Mouse (Mus musculus) thymus, postnatal 10 days (tissue): ENCODE measurements at regions not wholly inside any gene's neighbourhood (a gene's known extent, or its start where the extent isn't known, plus 50 kb on each side); places are given as distances from the start of the nearest gene placed in this dataset.

ENCODE experiments used
- DNase-seq, 2 experiments: peaks; one replicate each; pipeline ENCODE4 v3.0.0; 2021; ENCODE audit warnings: low spot score in 2 of 2

DNA sequence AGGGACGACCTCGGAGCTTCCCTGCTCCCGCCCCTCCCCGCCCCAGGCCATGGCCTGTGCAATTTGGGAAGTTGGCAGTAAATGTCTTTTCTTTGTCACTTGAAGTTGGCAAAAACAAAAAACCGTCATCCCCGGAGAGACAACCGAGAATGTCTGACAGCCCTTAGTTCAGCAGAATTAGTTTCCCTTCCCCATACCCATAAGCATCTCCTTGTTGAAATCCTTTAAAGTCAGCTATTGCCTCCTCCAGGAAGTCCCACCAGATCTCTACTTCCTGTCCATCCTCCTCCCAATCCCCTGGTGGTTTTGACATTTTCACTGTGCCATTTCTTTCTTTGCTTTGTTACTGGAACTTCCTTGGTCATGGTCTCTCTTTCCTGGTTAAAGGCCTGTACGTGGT, 54.8 kb downstream of the Foxb1 start:
- DNase-seq, result no peak

DNA sequence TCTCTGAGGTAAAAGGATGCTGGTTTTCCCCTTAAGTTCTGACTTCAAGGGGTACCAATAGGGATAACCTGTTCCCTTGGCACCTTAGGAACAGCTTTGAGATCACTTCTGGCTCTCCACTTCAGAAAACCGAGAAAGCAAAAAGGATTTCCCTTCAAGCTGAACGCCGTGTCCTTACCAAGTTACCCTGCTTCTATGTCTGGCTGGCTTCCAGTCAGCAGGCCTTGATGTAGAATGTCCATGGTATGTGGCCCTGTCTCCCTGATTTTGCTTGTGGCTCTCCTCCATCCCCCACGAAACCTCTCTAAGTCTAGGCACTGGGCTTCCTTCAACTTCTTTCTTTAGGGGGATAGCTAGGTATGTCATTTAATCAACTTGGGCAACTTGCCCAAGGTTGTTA, 55.7 kb downstream of the Foxb1 start:
- DNase-seq, result no peak

DNA sequence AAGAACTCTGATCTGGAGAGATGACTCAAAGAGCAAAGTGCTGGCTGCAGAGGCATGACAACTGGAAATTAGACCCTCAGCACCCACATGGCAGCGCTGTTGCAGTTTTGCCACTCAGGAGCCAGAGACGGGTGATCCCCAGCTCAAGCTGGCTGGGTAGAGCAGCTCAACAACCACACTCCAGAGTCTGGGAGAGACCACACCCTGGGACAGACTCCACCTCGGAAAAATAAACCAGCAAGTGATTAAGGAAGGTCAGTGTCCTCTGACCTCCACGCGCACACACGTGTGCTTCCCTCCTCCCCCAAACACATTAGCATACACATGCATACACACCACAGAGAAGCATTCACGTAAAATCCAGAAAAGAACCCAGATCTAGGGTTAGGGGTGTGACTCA, 57.0 kb downstream of the Foxb1 start:
- DNase-seq, result no peak

DNA sequence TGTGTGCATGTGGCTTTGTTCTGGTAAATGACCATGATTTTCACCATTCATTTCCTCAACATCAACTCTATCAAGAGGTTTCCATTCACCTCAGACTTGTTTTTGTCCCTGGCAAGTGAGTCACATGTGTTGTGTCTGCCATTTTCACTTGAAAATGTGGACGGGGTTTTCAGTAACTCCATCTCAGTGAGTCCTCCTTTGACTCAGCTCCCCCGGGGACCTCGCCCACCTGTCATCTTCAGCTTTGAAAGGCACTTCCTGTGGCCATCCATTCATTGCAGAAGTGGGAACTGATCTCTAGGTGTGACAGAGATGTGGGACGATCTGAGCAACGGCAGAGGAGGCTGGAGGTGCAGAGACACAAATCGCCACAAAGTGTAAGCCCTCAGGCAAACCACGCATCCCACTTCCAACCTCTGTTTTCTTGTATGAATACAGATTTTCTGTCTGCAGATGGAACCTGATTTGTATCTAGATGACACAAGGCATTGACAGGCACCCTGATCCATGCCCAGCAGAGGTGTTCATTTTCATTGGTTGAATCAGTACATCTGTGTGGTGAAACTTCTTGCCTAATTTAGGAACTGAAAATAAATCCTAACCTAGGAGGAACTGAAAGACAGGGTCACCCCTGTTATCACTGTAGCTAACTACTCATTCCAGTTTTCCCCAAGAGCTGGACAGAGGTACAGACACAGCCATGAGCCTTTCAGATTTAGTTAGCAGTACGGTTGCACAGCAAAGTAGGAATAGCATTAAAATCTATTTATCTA, 58.4 kb downstream of the Foxb1 start:
- no peak for DNase-seq

DNA sequence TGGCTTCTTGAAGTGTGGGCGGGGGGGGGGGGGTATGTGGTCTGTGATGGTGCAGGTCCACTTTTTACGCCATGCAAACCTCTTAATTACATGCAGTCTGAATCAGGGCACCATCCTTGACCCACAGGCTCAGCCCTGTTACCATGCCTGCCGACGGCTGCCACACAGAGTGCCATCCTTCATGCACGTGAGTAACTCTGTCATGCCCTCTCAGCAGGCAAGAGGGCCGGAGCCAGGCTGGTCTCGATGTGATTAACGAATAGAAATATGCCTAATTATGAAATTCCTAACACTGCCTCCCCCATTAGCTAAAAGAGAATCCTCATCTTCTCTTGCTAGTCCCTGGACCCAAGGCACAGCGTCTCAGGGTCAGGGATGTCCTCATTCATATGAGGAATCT, 60.0 kb downstream of the Foxb1 start:
- no peak for DNase-seq

DNA sequence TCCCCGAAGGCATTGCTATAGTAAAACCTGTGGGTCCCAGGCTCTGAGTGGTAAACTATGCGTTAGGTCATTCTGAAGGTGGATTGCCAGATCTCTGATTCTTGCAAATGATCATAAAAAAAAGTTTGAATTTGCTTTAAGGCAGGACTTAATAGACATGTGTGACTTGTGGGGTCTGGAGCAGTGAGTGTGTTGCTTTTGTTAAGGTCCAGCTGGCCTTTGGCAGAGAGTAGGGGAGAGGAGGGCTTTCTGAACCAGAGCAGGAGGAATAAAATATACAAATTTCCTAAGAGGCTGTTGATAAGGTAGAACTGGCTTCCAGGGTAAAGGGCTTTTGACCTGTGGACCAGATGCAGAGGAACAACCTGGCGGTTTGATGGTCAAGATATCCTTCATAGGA, 69.0 kb downstream of the Foxb1 start:
- DNase-seq, result no peak

DNA sequence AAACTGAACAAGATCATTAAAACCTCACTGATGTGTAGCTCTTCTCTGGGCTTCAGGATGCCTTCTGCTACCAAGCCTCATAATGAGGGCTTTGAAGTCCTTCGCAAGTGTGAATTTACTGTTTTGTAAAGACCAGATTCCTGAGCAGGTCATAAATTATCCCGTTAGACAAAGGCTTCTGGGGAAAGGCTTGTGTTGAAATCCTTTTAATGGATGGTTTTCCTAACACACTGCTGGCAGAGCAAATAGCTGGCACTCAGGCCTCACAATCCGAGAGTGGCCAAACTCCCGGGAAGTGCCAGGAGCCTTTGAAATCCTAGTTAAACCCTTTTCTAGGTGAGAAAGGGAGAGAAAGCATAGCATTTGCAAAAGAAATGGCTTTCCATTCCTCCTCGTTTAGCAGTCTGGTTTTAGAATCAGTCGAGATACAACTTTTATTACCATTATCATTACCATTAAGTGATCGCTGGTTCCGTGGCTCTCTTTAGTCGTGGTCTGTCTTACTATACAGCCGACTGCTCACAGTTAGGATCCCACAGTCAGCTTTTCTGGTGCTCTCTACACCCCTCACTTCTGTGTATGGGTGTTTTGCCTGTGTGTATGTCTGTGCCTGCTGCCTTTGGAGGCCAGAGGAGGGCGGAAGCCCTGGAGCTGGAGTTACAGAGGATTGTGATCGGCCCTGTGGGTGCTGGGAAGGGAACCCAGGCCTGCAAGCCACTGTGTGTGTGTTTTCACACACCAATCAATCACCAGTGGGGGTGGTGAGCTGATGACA, 73.2 kb downstream of the Foxb1 start:
- no peak for DNase-seq

DNA sequence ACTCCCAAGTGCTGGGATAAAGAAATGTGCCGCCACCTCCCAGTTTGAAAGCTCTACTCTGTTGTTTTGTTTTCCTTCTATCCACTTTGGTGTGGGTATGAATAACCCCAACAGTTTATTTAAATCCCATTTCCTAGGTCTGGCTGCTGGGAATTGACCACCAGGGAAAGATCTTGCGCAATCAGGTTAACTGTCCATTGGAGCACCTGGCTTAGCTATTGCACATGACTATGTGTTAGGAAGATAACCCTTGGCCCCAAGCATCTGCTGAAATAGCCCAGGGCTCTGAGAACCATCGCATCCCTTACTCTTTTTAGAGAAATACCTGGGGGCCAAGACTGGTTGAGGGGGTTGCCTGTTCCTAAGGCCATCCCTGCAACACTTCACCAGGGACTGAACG, 74.0 kb downstream of the Foxb1 start:
- no peak for DNase-seq

DNA sequence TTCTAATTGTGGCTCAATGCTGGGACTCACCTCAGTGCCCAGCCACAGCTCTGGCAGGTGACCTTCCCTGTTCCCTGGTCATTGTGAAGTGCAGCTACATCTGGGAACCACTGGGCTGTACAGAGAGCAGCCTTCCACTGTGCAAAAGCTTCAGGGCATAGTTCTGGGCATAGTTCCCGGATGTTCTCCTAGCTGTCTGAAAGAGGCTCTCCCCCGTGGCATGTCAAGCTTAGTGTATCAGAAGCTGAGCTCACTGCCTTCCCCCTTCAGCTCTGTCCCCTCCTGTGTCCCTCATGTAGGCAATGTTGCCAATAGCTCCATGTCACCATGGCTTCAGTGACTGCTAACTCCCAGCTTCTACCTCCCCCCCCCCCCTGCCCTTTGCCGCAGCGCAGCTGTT, 75.1 kb downstream of the Foxb1 start:
- DNase-seq, result no peak

DNA sequence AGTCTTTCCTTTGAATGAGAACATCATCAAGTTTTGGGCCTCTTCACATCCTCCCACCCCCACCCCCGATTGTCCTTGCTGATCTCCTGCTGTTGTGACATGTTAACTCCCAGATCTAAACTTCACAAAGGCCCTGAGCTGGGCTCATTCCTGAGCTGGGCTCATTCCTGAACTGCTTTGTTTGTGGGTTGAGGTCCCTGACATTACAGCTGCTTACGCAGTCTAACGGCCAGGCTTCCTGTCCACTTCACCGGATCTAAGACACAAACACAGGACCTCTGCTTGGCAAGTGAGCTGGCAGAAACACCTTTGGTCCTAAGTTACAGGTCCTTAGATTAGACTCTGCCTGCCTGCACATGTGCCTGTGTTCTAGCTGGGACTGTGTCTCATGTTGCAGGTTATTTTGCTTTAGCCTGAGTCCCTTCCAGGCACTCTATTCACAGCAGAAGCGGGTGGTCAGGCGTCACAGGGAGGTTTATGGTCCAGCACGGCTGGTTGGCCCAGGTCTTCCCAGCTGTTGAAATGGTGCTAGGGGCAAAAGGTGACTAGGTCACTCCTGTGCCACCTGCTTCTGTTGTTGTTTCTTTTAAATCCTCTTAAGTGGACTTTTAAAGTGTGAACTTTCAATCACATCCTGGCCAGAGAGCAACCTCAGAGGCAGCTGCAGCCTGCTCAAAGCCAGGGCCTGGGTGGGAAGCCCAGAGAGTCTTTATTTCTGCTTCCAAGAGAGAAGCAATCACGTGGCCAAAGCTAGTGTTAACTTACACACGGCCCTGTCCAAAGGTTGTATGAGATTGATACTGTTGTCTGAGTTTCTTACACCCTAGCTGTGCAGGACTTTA, 79.1 kb downstream of the Foxb1 start:
- DNase-seq, result no peak

DNA sequence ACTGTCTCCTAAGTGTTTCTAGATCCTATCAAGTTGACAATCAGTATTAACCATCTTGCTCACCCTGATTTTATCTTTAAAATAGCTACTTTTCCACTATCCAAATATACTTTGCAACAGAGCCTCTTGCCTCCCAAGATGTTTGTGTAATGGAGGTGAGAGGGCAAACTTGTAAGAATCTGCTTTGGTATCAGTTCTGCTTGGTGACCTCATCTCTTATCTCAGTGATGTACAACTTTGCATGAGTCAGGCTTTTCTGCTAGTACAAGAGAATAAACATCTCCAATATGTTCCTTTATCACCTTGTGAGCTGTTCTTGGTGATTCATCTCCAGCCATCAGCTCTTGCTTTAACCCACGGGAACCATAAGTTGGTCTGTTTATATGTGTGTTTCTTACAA, 82.1 kb downstream of the Foxb1 start:
- DNase-seq, result no peak

DNA sequence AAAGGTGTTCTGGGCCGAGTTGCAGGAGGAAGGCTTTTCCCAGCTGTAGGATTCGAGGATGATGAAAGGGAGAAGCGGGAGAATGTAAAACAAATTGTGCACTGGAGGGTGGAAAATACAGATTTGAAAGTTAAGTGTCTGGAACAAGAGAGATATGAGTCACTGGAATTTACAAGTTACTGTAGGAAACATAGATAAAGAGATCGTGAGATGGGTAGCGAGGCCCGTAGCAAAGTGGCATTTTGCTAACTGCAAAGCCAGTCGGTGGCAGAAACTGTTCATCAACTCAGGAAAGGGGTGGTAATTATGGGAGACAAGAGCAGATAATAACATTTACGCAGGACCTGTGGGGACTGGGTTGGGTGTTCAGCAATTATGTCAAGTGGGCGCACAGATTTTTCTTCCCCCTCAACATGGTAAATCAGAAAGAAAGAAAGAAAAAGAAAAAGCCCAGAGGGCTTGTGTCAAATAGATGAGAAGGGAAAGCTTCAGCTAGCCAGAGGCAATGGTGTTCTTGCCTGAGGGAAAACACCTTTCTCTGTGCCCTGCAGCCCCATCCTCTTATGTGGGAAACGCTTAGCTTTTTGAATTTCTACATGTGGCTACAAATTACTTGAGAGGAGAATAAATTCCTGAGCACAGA, 87.2 kb downstream of the Foxb1 start:
- DNase-seq, result no peak

DNA sequence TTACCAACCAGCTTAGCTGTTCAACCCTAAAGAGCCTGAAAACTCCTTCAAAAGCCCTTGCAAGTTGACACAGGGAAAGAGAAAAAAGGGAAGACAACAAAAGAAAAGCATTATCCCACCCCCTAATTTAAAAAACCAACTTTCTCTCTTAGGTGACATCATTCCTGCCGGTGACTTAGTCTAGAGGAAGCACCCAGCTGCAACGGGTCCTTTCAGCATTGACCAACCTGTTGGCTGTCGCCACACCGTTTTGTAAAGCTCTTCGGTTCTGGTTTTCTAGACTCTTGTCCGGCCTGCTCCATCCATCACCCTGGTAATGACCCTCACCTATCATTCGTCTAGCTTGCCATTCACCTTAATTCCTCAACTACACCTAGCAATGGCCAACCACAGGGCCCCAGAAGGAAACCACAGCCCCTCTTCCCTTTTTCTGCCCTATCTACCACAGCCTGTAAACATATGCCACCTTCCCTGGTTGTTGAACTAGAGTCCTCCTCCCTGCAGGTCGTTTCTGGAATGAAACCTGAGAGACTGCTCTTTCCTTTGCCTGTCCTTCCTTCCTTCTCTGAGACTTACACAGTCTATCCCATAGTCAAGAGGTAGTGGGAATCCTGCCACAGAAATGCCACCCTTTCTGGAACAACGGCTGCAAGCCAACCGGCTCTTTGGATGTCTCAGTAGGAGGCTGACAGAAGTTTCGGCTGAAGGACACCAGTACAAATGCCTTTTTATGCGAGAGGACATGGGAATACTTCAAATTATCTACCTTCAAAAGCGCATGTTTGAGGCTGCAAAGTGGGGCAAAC, 87.9 kb downstream of the Foxb1 start:
- no peak for DNase-seq

DNA sequence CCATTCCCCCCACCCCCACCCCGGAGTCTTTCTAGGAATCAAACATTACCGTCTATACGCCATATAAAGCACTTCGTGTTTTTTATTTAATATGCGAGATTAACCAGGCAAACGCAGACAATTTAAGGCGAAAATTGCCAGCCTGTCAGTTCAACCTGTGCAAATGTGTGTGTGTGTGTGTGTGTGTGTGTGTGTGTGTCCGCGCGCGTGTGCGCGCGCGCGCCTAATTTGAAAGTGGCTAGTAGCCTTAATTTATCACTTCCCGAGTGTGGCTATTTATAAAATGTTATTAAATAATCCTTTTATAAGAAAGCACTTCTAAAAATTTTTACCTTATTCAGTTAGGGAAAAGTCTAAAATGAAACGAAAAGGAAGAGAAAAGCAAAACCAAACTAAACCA, 89.5 kb downstream of the Foxb1 start:
- no peak for DNase-seq

DNA sequence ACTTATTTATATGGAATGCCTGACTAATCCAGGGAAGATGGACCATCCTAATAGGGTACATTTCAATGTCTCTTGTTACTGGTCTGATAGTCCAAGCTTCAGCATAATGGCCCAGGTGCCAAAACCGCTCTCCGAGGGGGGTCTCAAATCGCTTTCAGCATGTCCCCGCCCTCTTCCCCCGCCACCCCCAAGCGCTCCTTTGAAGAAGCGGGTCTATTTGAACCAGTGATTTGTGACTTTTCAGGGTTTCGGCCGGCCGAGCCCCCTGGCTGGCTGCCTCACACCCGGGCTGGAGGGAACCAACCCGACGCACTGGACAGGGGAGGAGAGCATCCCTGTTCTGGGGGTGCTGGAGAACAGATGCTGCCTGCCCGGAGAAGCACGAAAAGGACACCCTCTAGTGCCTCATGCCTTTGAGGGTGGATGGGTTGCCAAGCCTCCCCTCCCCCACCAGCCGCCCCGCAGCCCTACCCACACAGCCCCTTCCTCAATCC, 90.1 kb downstream of the Foxb1 start:
- no peak for DNase-seq

DNA sequence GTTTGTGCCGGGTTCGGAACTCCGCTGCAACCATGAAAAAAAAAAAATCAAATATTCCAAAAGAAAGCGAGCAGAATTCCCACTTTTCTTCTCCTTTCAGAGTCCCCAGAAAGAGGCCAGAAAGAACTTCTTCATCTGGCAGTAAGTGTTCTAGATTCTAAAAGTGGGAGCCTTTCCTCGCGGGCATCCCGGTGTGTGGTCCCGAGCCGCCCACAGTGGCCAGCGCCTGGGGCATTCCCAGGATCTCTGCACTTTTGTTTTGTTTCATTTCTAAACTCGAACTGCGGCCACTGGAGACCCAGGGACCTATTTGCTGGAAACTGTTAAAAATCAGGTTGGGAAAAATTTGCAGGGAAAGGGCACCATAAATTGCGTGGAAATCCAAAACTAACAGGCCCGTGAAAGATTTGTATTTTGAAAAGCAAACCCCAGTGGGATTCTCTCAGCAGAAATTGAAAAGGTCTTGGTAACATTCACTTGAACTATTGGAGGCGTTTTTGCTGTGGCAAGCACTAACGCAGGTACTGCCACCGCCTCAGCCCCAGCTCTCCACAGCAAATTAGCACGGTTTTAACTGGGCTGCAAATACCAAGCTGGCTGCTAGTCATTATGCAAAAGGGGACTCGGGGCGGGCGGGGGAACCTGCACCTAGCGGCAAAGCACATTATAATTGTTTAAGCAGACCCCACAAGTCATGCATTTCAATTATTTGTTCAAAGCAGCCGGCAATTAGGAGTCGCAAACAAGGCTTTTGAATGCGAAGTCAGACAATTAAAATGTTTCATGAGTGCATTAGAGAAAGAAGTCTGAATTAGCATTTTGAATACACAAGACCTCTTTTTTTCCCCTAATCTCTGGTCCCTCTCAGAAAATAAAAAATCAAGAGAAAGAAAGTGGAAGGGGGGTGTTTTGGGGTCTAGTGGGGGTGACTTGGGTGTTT, 90.9 kb downstream of the Foxb1 start:
- DNase-seq, result no peak

DNA sequence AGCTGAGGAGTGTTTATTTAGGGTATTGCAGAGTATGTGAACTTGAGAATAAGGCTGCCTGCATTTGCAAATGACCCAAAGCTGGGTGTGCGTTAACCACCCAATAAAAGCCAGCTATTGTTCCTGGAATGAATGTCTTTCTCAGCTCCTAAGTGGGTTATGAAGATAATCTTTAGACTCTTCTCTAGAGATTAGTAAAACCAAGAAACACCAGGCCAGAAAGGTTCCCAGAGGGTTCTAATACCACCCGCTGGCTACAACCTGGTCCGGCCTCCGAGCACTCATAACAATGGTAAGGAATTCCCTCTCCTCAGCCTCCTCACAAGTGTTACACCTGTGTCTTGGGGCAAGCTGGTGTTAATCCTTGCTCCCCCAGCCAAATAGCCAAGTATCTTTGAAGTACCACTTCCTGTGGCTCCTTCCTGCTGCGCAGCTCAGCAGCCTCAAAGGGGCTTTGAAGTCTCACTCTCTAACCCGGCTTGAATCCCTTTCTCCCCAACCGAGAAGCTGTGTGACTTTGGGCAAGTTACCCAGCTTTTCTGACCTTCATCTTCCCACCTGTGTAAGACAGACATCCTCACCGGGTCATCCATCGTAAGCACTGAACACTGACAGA, 92.2 kb downstream of the Foxb1 start:
- DNase-seq, result peak; percentile 35 to 42

DNA sequence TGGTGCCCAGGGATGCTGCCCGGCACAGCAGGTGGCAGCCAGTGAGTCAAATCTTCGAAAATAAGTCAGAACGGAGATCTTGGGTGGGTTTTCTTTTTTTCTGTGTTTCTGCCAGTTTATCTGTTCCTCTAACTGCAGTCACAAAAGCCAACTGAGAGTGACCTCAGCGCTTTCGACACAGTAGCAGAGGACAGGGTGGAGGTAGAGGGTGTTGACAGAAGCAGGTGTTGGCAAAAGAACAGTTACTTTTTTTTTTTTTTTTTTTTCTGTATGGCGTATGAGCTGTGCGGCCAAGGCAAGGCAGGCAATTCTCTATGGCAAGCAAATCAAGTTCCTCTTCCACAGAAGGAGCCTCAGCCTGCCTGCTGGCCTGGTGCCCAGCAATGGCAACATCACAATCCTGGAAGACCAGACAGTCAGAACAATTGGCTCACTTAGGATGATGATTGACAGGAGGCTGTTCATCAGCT, 93.6 kb downstream of the Foxb1 start:
- no peak for DNase-seq

DNA sequence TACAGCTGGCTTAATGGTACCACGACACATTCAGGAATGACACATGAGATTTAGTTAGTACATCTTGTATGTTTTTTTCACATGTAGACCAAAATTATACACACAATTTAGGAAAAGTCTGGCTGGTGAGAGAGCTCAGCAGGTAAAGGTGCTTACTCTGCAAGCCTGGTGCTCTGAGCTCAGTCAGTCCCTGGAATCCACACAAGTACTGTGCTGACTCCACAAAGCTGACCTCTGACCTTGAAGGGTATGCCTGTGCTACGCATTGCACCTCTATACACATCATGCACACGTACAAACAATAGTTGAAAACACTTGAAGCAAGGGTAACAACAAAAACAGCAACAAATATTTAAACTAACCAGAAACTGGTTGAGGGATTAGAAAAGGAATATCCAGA, 96.5 kb downstream of the Foxb1 start:
- no peak for DNase-seq
